Mouse (Mus musculus): ENCODE results near the gene Slc24a3.

The Slc24a3 gene

GRCm38 (mm10) chr2:145610796-145611705 lies 443.5 kb downstream of the Slc24a3 start:
- peak; percentile 28 to 82 for DNase-seq (ENCODE audit: inconsistent age in 2 of 2, low spot score in 1 of 2)

GRCm38 (mm10) chr2:145612937-145613336 lies 445.4 kb downstream of the Slc24a3 start:
- peak; percentile 18 to 58 for DNase-seq (ENCODE audit: inconsistent age in 2 of 2, low spot score in 1 of 2)

GRCm38 (mm10) chr2:145613705-145614104 lies 446.2 kb downstream of the Slc24a3 start:
- DNase-seq (ENCODE audit: inconsistent age in 2 of 2, low spot score in 1 of 2): no peak

- DNase-seq (ENCODE audit: inconsistent age in 2 of 2, low spot score in 1 of 2): no peak
Measured at GRCm38 (mm10) chr2:145619688-145620087, 452.1 kb downstream of the Slc24a3 start.

- no peak for DNase-seq (ENCODE audit: inconsistent age in 2 of 2, low spot score in 1 of 2)
Measured at GRCm38 (mm10) chr2:145620709-145621108, 453.2 kb downstream of the Slc24a3 start.

- DNase-seq (ENCODE audit: inconsistent age in 2 of 2, low spot score in 1 of 2): no peak
Measured at GRCm38 (mm10) chr2:145621119-145621518, 453.6 kb downstream of the Slc24a3 start.

- no peak for DNase-seq (ENCODE audit: inconsistent age in 2 of 2, low spot score in 1 of 2)
Measured at GRCm38 (mm10) chr2:145631123-145631798, 463.7 kb downstream of the Slc24a3 start.

GRCm38 (mm10) chr2:145631799-145632174 lies 464.2 kb downstream of the Slc24a3 start:
- DNase-seq (ENCODE audit: inconsistent age in 2 of 2, low spot score in 1 of 2): no peak

- DNase-seq (ENCODE audit: inconsistent age in 2 of 2, low spot score in 1 of 2): no peak
Measured at GRCm38 (mm10) chr2:145633811-145634210, 466.3 kb downstream of the Slc24a3 start.

- no peak for DNase-seq (ENCODE audit: inconsistent age in 2 of 2, low spot score in 1 of 2)
Measured at GRCm38 (mm10) chr2:145640255-145640984, 472.9 kb downstream of the Slc24a3 start.

- DNase-seq (ENCODE audit: inconsistent age in 2 of 2, low spot score in 1 of 2): no peak
Measured at GRCm38 (mm10) chr2:145655373-145655960, 487.9 kb downstream of the Slc24a3 start.

- no peak for DNase-seq (ENCODE audit: inconsistent age in 2 of 2, low spot score in 1 of 2)
Measured at GRCm38 (mm10) chr2:145656121-145656520, 488.6 kb downstream of the Slc24a3 start.

- DNase-seq (ENCODE audit: inconsistent age in 2 of 2, low spot score in 1 of 2): no peak
Measured at GRCm38 (mm10) chr2:145656716-145657115, 489.2 kb downstream of the Slc24a3 start.

GRCm38 (mm10) chr2:145661242-145661641 lies 493.7 kb downstream of the Slc24a3 start:
- DNase-seq (ENCODE audit: inconsistent age in 2 of 2, low spot score in 1 of 2): no peak

GRCm38 (mm10) chr2:145663899-145664298 lies 496.3 kb downstream of the Slc24a3 start:
- no peak for DNase-seq (ENCODE audit: inconsistent age in 2 of 2, low spot score in 1 of 2)

GRCm38 (mm10) chr2:145664311-145664710 lies 496.8 kb downstream of the Slc24a3 start:
- no peak for DNase-seq (ENCODE audit: inconsistent age in 2 of 2, low spot score in 1 of 2)

GRCm38 (mm10) chr2:145668135-145668534 lies 500.6 kb downstream of the Slc24a3 start:
- no peak for DNase-seq (ENCODE audit: inconsistent age in 2 of 2, low spot score in 1 of 2)

- no peak for DNase-seq (ENCODE audit: inconsistent age in 2 of 2, low spot score in 1 of 2)
Measured at GRCm38 (mm10) chr2:145670131-145670530, 502.6 kb downstream of the Slc24a3 start.

- peak in 1 of 2 experiments; percentile 48 for DNase-seq (ENCODE audit: inconsistent age in 2 of 2, low spot score in 1 of 2)
Measured at GRCm38 (mm10) chr2:145674496-145675141, 507.1 kb downstream of the Slc24a3 start.

- DNase-seq (ENCODE audit: inconsistent age in 2 of 2, low spot score in 1 of 2): peak; percentile 73 to 91
Measured at GRCm38 (mm10) chr2:145675142-145675755, 507.7 kb downstream of the Slc24a3 start, which contains the start of gene Rin2. TSS of gene Rin2 (plus strand) at chr2:145675215.

All from adrenal gland, adult (tissue).